In the genomic region with DNA sequence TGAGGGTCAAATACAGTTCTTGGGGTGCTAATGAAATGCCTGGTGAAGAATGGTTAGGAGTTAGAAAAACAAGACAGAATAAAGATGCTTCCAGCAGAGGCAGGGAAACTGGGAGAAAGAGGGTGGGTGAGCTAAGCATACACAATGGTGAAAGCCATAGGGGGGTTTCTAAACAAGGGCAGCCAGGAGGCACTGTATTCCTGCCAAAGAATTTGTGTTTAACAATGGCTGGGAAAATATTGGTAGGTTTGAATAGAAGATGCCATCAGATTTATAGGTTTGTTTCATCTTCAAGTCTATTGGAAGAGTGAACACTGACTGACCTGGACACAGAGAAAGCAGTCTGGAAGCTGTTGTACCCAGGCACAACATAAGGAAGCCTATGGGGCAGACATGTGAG, we compare ENCODE assay signal across 19 mouse cellular contexts. TPM values are rescaled to one million over a fixed set of nuclear protein-coding genes. Genes with fewer than 3 reads are reported as not detected.
A peak's percentile ranks its signal among the peaks of the same experiment; 100 is the strongest.
DNase-seq lines count a peak whose midpoint lies in the region; ATAC-seq and TF ChIP-seq lines count a peak whose summit lies in the region.
"Had no signal": no experiment of that assay in that cellular context is flagged by ENCODE, and none has a peak within 500 bp of the region (broad histone marks: within the 10 kb centered on the region; RNA-seq: fewer than 3 reads in every experiment).

No protein-coding gene starts in this region.

- no peaks in the 10 kb centered on the region for H3K9me3 ChIP-seq in heart, embryonic 10.5 days
- no peaks in the 10 kb centered on the region for H3K9me3 ChIP-seq in forebrain, embryonic 16.5 days (ENCODE audit: control insufficient read depth, low read length)
- H3K9me3 ChIP-seq in hindbrain, embryonic 15.5 days = no peaks in the 10 kb centered on the region
- H3K9me3 ChIP-seq in midbrain, postnatal 0 days (ENCODE audit: low read length) = no peaks in the 10 kb centered on the region
- H3K9me3 ChIP-seq: intestine, embryonic 15.5 days; kidney, embryonic 15.5 days; stomach, embryonic 15.5 days had no signal

- no peak overlapping the region for H3K27ac ChIP-seq in heart, embryonic 10.5 days
- H3K27ac ChIP-seq in forebrain, embryonic 16.5 days (ENCODE audit: low read length) = no peak overlapping the region
- H3K27ac ChIP-seq in hindbrain, embryonic 15.5 days (replicated peaks) = no peak overlapping the region
- H3K27ac ChIP-seq in midbrain, postnatal 0 days (ENCODE audit: low read depth, low read length) = no peak overlapping the region
- H3K27ac ChIP-seq: gastrocnemius, adult 2 months; intestine, embryonic 15.5 days; kidney, embryonic 15.5 days; liver, embryonic 14.5 days; stomach, embryonic 15.5 days had no signal

- peak; percentile 55 for TF ChIP-seq CTCF in midbrain, postnatal 0 days (IDR thresholded peaks at IDR 0.05)
- no peak for TF ChIP-seq CTCF in lung, adult 2 months (IDR thresholded peaks at IDR 0.05; ENCODE audit: insufficient read depth, low read length)

- H3K36me3 ChIP-seq in heart, embryonic 10.5 days = no peaks in the 10 kb centered on the region
- no peaks in the 10 kb centered on the region for H3K36me3 ChIP-seq in forebrain, embryonic 16.5 days (ENCODE audit: control insufficient read depth, insufficient read depth)
- no peaks in the 10 kb centered on the region for H3K36me3 ChIP-seq in hindbrain, embryonic 15.5 days
- H3K36me3 ChIP-seq in midbrain, postnatal 0 days (ENCODE audit: insufficient read depth, low read length) = no peaks in the 10 kb centered on the region
- H3K36me3 ChIP-seq: intestine, embryonic 15.5 days; kidney, embryonic 15.5 days; stomach, embryonic 15.5 days had no signal

- no peak for ATAC-seq in forebrain, embryonic 16.5 days
- no peak for ATAC-seq in hindbrain, embryonic 15.5 days (ENCODE audit: low FRiP score, low read depth)
- no peak for ATAC-seq in midbrain, postnatal 0 days (ENCODE audit: low FRiP score)
- ATAC-seq: intestine, embryonic 15.5 days had no signal

- H3K9ac ChIP-seq in forebrain, embryonic 16.5 days (replicated peaks; ENCODE audit: low read depth, low read length) = no peak overlapping the region
- no peak overlapping the region for H3K9ac ChIP-seq in hindbrain, embryonic 15.5 days
- H3K9ac ChIP-seq in midbrain, postnatal 0 days (replicated peaks; ENCODE audit: low read length, poor library complexity, severe bottlenecking) = no peak overlapping the region
- H3K9ac ChIP-seq: intestine, embryonic 15.5 days; kidney, embryonic 15.5 days; liver, embryonic 14.5 days; stomach, embryonic 15.5 days had no signal

- peak; percentile 20 for DNase-seq in heart, embryonic 10.5 days (ENCODE audit: low spot score)
- no peak for DNase-seq in heart, adult 8-10 months (ENCODE audit: low spot score)
- DNase-seq in midbrain, postnatal 0 days (ENCODE audit: low spot score) = peak; percentile 34
- DNase-seq in lung, adult 2 months = no peak
- DNase-seq in B cell, adult 2 months = no peak
- DNase-seq: cerebellum, adult 8-10 months; gastrocnemius, adult 2 months; heart, postnatal 36 days; kidney, postnatal 4 days; right cerebral cortex, postnatal 25 days; thymus, adult 2 months had no signal

- peaks cover 74% of the 10 kb centered on the region for H3K27me3 ChIP-seq in heart, embryonic 10.5 days (ENCODE audit: insufficient read depth, poor library complexity, severe bottlenecking)
- peaks cover 28% of the 10 kb centered on the region for H3K27me3 ChIP-seq in forebrain, embryonic 16.5 days (replicated peaks; ENCODE audit: control insufficient read depth, insufficient read depth, low read length)
- H3K27me3 ChIP-seq in hindbrain, embryonic 15.5 days = peaks cover 9% of the 10 kb centered on the region
- H3K27me3 ChIP-seq in midbrain, postnatal 0 days (ENCODE audit: insufficient read depth, low read length) = peaks cover 15% of the 10 kb centered on the region

- TF ChIP-seq POLR2A in lung, adult 2 months (IDR thresholded peaks at IDR 0.05; ENCODE audit: borderline replicate concordance, extremely low read depth, low read depth, low read length) = no peak

- H3K4me3 ChIP-seq in heart, embryonic 10.5 days = no peak overlapping the region; the same call in 1 of the 2 replicates
- H3K4me3 ChIP-seq in forebrain, embryonic 16.5 days (replicated peaks; ENCODE audit: low read length) = no peak overlapping the region
- H3K4me3 ChIP-seq in hindbrain, embryonic 15.5 days = no peak overlapping the region
- H3K4me3 ChIP-seq in midbrain, postnatal 0 days (ENCODE audit: low read depth, low read length) = no peak overlapping the region
- H3K4me3 ChIP-seq in lung, adult 2 months (replicated peaks; ENCODE audit: extremely low read depth, low read depth, low read length) = no peak overlapping the region
- H3K4me3 ChIP-seq: gastrocnemius, adult 2 months; intestine, embryonic 15.5 days; kidney, embryonic 15.5 days; stomach, embryonic 15.5 days had no signal

- H3K4me1 ChIP-seq in heart, embryonic 10.5 days = peaks cover 24% of the 10 kb centered on the region
- H3K4me1 ChIP-seq in forebrain, embryonic 16.5 days (replicated peaks; ENCODE audit: control insufficient read depth, insufficient read depth, low read length) = peaks cover 30% of the 10 kb centered on the region
- H3K4me1 ChIP-seq in hindbrain, embryonic 15.5 days (replicated peaks) = peaks cover 38% of the 10 kb centered on the region
- H3K4me1 ChIP-seq in midbrain, postnatal 0 days (ENCODE audit: insufficient read depth, low read length) = peaks cover 7% of the 10 kb centered on the region; the same call in 1 of the 2 replicates
- H3K4me1 ChIP-seq in lung, adult 2 months (ENCODE audit: control insufficient read depth, insufficient read depth, low read length) = no peaks in the 10 kb centered on the region

- H3K4me2 ChIP-seq in forebrain, embryonic 16.5 days (ENCODE audit: low read length) = peak overlapping the region; percentile 14; the same call in 1 of the 2 replicates
- peak overlapping the region; percentile 94 for H3K4me2 ChIP-seq in hindbrain, embryonic 15.5 days
- H3K4me2 ChIP-seq in midbrain, postnatal 0 days (ENCODE audit: low read depth, low read length, poor library complexity, severe bottlenecking) = no peak overlapping the region; the same call in 1 of the 2 replicates
- H3K4me2 ChIP-seq: intestine, embryonic 15.5 days; kidney, embryonic 15.5 days; stomach, embryonic 15.5 days had no signal

RNA-seq across cellular contexts. Expression of gene Shisa6, which starts 2.4 kb away (rescaled TPM):
- 0.20 and 0.22 TPM in 2 replicates for polyA plus RNA-seq in heart, embryonic 10.5 days (2016; fragmentation: Nextera tagmentation; extraction: Ambion mirVana)
- total RNA-seq in heart, adult 8-10 months (2022) = 1 to 10 TPM in 2 of 4 experiments, under 1 TPM in 2; 0.60 to 3.3 (median 1.4) TPM
- polyA plus RNA-seq in forebrain, embryonic 16.5 days (2015; fragmentation: Nextera tagmentation; extraction: Ambion mirVana) = 1.6 and 1.7 TPM in 2 replicates
- polyA plus RNA-seq in hindbrain, embryonic 15.5 days (2015; fragmentation: Nextera tagmentation; extraction: Ambion mirVana) = 5.3 and 5.7 TPM in 2 replicates
- total RNA-seq in midbrain, postnatal 0 days (2014; rRNA removed) = 8.0 and 8.6 TPM in 2 replicates
- polyA plus RNA-seq in midbrain, postnatal 0 days (2015; fragmentation: Nextera tagmentation; extraction: Ambion mirVana) = 2.1 and 2.5 TPM in 2 replicates
- 0.17 and 0.76 TPM in 2 replicates for polyA plus RNA-seq in lung, adult 2 months (2012; rRNA removed)
- total RNA-seq: monocyte, adult 5-6 weeks; neutrophil, adult 5-6 weeks had no signal

Comparison
In these comparisons a context has a peak if more than half of its experiments do, and no peak if none do; other contexts are left out.
1. DNase-seq: peak in heart, embryonic 10.5 days (single experiment) and midbrain, postnatal 0 days (single experiment); none in heart, adult 8-10 months (single experiment), lung, adult 2 months (single experiment) and B cell, adult 2 months (0 of 2).